Mouse (Mus musculus) CH12.LX (cell line): ENCODE measurements around the gene Vps37c.

Experiments used
- CTCF ChIP-seq, 2 experiments: IDR thresholded peaks in 1 of 2; conservative IDR thresholded peaks in 1 of 2; 2 replicates each; pipeline ENCODE4 v1.5.1; 2011 to 2012; ENCODE audit warnings: low read depth in 2 of 2, low read length in 2 of 2, improper control_type of control experiment in 1 of 2, inconsistent platforms in 1 of 2, mild to moderate bottlenecking in 1 of 2, moderate library complexity in 1 of 2
- MAX ChIP-seq: IDR thresholded peaks from 2 replicates; pipeline ENCODE4 v1.6.1; 2011; ENCODE audit warnings: low read length, improper control_type of control experiment
- MAZ ChIP-seq: IDR thresholded peaks from 2 replicates; pipeline ENCODE4 v1.6.1; 2012; ENCODE audit warnings: low read depth, mild to moderate bottlenecking, inconsistent platforms, low read length, improper control_type of control experiment, moderate library complexity
- POLR2A ChIP-seq: IDR thresholded peaks from 2 replicates; pipeline ENCODE4 v1.6.1; 2011; ENCODE audit warnings: low read depth, mild to moderate bottlenecking, improper control_type of control experiment, low read length
- USF1 ChIP-seq: IDR thresholded peaks from 2 replicates; pipeline ENCODE4 v1.6.1; 2014; ENCODE audit warnings: low read depth, mild to moderate bottlenecking, inconsistent platforms, low read length, improper control_type of control experiment
- ZNF384 ChIP-seq: IDR thresholded peaks from 2 replicates; pipeline ENCODE4 v1.6.1; 2012; ENCODE audit warnings: low read depth, low read length, improper control_type of control experiment, inconsistent platforms

DNA sequence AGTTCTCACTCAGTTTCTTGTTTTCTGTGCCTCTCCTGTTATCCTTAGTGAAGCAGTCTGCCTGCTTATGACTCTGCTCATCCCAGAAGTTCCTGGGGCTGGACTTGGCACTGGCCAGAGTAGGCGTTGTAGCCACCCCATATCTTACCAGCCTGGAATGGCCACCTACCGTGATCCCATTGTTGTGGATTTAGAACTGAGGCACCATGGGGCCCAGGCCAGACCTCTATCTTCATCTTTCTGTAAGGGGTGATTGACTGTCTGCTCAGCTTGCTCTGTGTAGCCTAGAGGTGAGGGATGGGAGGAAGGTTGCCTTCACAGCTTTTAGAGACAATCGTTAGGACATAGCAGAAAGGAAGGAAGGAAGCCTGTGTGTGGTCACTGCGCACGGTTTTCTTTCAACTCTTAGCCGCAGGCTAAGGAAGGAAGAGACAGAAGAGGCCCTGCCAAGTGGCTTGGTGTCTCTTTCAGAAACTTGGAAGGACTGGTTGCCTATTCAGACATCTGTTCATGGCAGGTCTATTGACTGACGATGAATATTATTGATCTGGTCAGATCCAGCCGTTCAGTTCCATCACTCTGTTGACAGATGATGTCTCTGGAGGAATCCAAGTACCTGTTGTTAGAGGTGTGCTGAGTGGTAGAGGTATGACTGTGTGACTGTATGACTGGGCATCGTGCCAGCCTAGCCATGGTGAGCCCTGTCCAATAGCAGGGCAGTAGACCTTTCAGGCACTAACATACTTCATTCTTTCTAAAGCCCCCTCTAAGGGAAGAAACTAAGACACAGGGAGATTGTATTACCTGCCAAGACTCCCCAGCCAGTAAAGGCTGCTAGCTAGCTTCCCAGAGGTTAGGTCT lies 9.8 kb downstream of the Vps37c start:
- TF ChIP-seq CTCF (conservative IDR thresholded peaks at IDR 0.05 in 1 of 2, IDR thresholded peaks at IDR 0.05 in 1 of 2; ENCODE audit: low read depth in 2 of 2, low read length in 2 of 2): no peak
- TF ChIP-seq ZNF384: no peak
- TF ChIP-seq MAZ: no peak
- TF ChIP-seq MAX: no peak
- TF ChIP-seq USF1: no peak
- no peak for TF ChIP-seq POLR2A
